Mouse (Mus musculus): ENCODE measurements around the gene Mlph. TPM values are rescaled to one million over a fixed set of nuclear protein-coding genes. Genes with fewer than 3 reads are reported as not detected.

Mlph gene
- total and polyA plus RNA-seq, 3 experiments, result not detected

DNA sequence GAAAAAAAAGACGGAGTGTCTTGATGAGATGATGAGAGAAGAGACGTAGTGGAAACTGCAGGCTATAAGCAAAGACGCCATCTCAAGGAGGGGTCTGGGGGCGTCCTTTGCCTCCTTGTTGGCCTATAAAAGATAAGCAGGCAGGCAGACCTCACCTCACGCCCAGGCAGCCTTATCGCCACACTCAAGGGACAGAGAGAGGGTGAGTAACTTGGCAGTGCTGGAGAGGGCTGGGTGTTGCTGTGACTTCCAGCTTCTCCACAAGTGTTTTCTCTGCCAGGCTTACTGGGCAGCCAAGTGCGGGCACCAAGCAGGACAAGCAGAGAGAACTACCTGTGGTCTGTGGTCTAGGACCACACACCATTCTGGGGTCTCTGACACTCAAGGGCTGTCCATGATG lies 36.8 kb downstream of the Mlph start:
- Histone ChIP-seq H3K9ac (ENCODE audit: control insufficient read depth, low read depth, low read length, poor library complexity, severe bottlenecking) (no peak overlapping the region), H3K9me3 (replicated peaks; ENCODE audit: insufficient read depth, low read length) (no peaks in the 10 kb centered on the region), H3K36me3 (ENCODE audit: control insufficient read depth in 1 of 2, insufficient read depth in 2 of 2, low read length in 2 of 2) (no peaks in the 10 kb centered on the region), H3K4me3 (ENCODE audit: control insufficient read depth in 1 of 2, insufficient read depth in 1 of 2, low read depth in 2 of 2, low read length in 2 of 2) (no peak overlapping the region), H3K4me1 (ENCODE audit: control insufficient read depth in 1 of 2, insufficient read depth in 2 of 2, low read length in 2 of 2) (no peaks in the 10 kb centered on the region), H3K79me2 (ENCODE audit: control insufficient read depth, insufficient read depth, low read length, poor library complexity) (no peaks in the 10 kb centered on the region), H3K27me3 (ENCODE audit: control insufficient read depth in 1 of 2, insufficient read depth in 2 of 2, low read length in 2 of 2) (no peaks in the 10 kb centered on the region), H3K27ac (ENCODE audit: control insufficient read depth, low read depth, low read length) (no peak overlapping the region)
- DNase-seq (ENCODE audit: low read depth, low spot score), result no peak
- no peak for TF ChIP-seq NELFE (IDR thresholded peaks at IDR 0.05; ENCODE audit: low read depth, low read length)
- no peak for TF ChIP-seq MYC (IDR thresholded peaks at IDR 0.05; ENCODE audit: low read depth, low read length)
- TF ChIP-seq EP300 (IDR thresholded peaks at IDR 0.05; ENCODE audit: low read depth in 1 of 2, low read length in 2 of 2), result no peak
- no peak for TF ChIP-seq KAT2A (conservative IDR thresholded peaks at IDR 0.05; ENCODE audit: low read depth, low read length)
- TF ChIP-seq BHLHE40 (IDR thresholded peaks at IDR 0.05; ENCODE audit: borderline replicate concordance, low read depth, low read length), result no peak
- no peak for TF ChIP-seq GATA1 (IDR thresholded peaks at IDR 0.05; ENCODE audit: low read depth, low read length)
- no peak for TF ChIP-seq MAFK (IDR thresholded peaks at IDR 0.05; ENCODE audit: borderline replicate concordance, low read depth, low read length)
- no peak for TF ChIP-seq MYB (IDR thresholded peaks at IDR 0.05; ENCODE audit: low read depth, low read length)
- no peak for TF ChIP-seq SMC3 (IDR thresholded peaks at IDR 0.05; ENCODE audit: low read depth, low read length)

DNA sequence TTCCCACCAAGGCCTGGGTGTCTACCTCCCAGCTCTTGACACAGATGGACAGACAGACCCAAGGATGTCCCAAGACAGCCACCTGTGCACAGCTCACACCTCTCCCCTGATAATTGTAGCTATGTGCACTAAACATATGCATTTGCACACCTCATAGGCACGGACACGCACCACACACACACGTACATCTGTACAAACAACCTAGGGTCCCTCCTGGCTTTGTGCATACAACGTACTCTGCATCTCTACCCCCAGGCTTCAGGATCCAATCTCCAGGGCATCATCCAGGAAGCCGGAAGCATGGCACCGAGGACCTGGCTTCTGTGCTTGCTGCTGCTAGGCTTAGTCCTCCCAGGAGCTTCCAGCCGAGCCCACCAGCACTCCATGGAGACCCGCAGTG lies 37.9 kb downstream of the Mlph start, which contains the start of gene Prlh:
Prlh (plus strand) TSS at position 301 of the 400 bp plus-strand sequence.
- no peak for DNase-seq (ENCODE audit: low read depth, low spot score)
- Histone ChIP-seq H3K9me3 (replicated peaks; ENCODE audit: insufficient read depth, low read length) (no peaks in the 10 kb centered on the region), H3K4me3 (ENCODE audit: control insufficient read depth in 1 of 2, insufficient read depth in 1 of 2, low read depth in 2 of 2, low read length in 2 of 2) (no peak within 1 kb of the TSS), H3K79me2 (ENCODE audit: control insufficient read depth, insufficient read depth, low read length, poor library complexity) (no peaks in the 10 kb centered on the region), H3K9ac (ENCODE audit: control insufficient read depth, low read depth, low read length, poor library complexity, severe bottlenecking) (no peak within 1 kb of the TSS), H3K27me3 (ENCODE audit: control insufficient read depth in 1 of 2, insufficient read depth in 2 of 2, low read length in 2 of 2) (no peaks in the 10 kb centered on the region), H3K27ac (ENCODE audit: control insufficient read depth, low read depth, low read length) (no peak within 1 kb of the TSS), H3K4me1 (ENCODE audit: control insufficient read depth in 1 of 2, insufficient read depth in 2 of 2, low read length in 2 of 2) (no peaks in the 10 kb centered on the region), H3K36me3 (ENCODE audit: control insufficient read depth in 1 of 2, insufficient read depth in 2 of 2, low read length in 2 of 2) (no peaks in the 10 kb centered on the region)
- TF ChIP-seq NRF1 (IDR thresholded peaks at IDR 0.05; ENCODE audit: insufficient read depth, low read depth, low read length, poor library complexity, severe bottlenecking), result no peak
- no peak for TF ChIP-seq KAT2A (conservative IDR thresholded peaks at IDR 0.05; ENCODE audit: low read depth, low read length)
- no peak for TF ChIP-seq CTCF (IDR thresholded peaks at IDR 0.05 in 2 of 3, conservative IDR thresholded peaks at IDR 0.05 in 1 of 3; ENCODE audit: control insufficient read depth in 1 of 3, insufficient read depth in 1 of 3, low read depth in 2 of 3, low read length in 3 of 3, poor library complexity in 1 of 3, severe bottlenecking in 1 of 3)
- no peak for TF ChIP-seq MYC (IDR thresholded peaks at IDR 0.05; ENCODE audit: low read depth, low read length)
- no peak for TF ChIP-seq RAD21 (IDR thresholded peaks at IDR 0.05; ENCODE audit: low read depth, low read length)

DNA sequence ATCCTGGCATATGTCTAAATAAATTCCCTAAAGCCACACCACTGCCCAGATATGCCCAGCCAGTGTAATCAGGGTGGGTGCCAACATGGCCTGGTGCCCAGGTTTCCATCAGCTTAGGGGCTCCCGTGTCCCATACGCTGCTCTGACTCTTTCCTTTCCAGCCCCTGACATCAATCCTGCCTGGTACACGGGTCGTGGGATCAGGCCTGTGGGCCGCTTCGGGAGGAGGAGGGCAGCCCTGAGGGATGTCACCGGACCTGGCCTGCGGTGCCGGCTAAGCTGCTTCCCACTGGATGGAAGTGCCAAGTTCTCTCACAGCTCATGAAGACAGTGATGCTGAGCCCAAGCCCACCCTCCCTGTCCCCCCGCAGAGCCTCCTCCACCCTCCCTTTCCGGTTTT lies 38.8 kb downstream of the Mlph start:
- no peak overlapping the region for H3K9ac ChIP-seq (ENCODE audit: control insufficient read depth, low read depth, low read length, poor library complexity, severe bottlenecking)
- H3K79me2 ChIP-seq (ENCODE audit: control insufficient read depth, insufficient read depth, low read length, poor library complexity), result no peaks in the 10 kb centered on the region
- H3K4me1 ChIP-seq (ENCODE audit: control insufficient read depth in 1 of 2, insufficient read depth in 2 of 2, low read length in 2 of 2), result no peaks in the 10 kb centered on the region
- no peak overlapping the region for H3K4me3 ChIP-seq (ENCODE audit: control insufficient read depth in 1 of 2, insufficient read depth in 1 of 2, low read depth in 2 of 2, low read length in 2 of 2)
- H3K27ac ChIP-seq (ENCODE audit: control insufficient read depth, low read depth, low read length), result no peak overlapping the region
- H3K36me3 ChIP-seq (ENCODE audit: control insufficient read depth in 1 of 2, insufficient read depth in 2 of 2, low read length in 2 of 2), result no peaks in the 10 kb centered on the region
- no peak for TF ChIP-seq NRF1 (IDR thresholded peaks at IDR 0.05; ENCODE audit: insufficient read depth, low read depth, low read length, poor library complexity, severe bottlenecking)
- no peak for TF ChIP-seq GATA1 (IDR thresholded peaks at IDR 0.05; ENCODE audit: low read depth, low read length)
- H3K27me3 ChIP-seq (ENCODE audit: control insufficient read depth in 1 of 2, insufficient read depth in 2 of 2, low read length in 2 of 2), result no peaks in the 10 kb centered on the region
- DNase-seq (ENCODE audit: low read depth, low spot score), result no peak
- H3K9me3 ChIP-seq (replicated peaks; ENCODE audit: insufficient read depth, low read length), result no peaks in the 10 kb centered on the region

All from MEL (cell line).